Mouse (Mus musculus): ENCODE measurements around the gene Zfp160.
"Not testable (repeated sequence)": the region's sequence is repeated elsewhere in the genome, so short reads cannot be mapped to it uniquely, and the experiment has no call there.

- TF ChIP-seq CTCF (IDR thresholded peaks at IDR 0.05; ENCODE audit: extremely low read depth, insufficient read depth, insufficient read length, insufficient replicate concordance); POLR2A (IDR thresholded peaks at IDR 0.05; ENCODE audit: low read depth, low read length): not testable (repeated sequence)
Observed at GRCm38 (mm10) chr17:21070971-21071370, 62.3 kb downstream of the Zfp160 start.

Measured in spleen, adult 2 months (tissue).